Mouse (Mus musculus) MEL (cell line): ENCODE data around the gene Gm11037. TPM values are rescaled to one million over a fixed set of nuclear protein-coding genes. Genes with fewer than 3 reads are reported as not detected.

Experiments
- DNase-seq: peaks from one replicate; pipeline ENCODE4 v3.0.0; 2011; ENCODE audit warnings: low read depth, low spot score
- H3K27ac ChIP-seq: 2 replicates; pipeline ENCODE4 v1.5.1; 2012; ENCODE audit warnings: low read depth, mild to moderate bottlenecking, control low read depth, low read length, moderate library complexity; ENCODE audit not compliant: control insufficient read depth
- H3K27me3 ChIP-seq, 2 experiments: fragments of 150-350 bp in 1 of 2; sonication (generic) in 1 of 2; 2 replicates each; pipeline ENCODE4 v1.6.1; 2012; ENCODE audit warnings: low read length in 2 of 2, mild to moderate bottlenecking in 2 of 2, improper control_type of control experiment in 1 of 2, moderate library complexity in 1 of 2; ENCODE audit not compliant: insufficient read depth in 2 of 2, control insufficient read depth in 1 of 2
- H3K36me3 ChIP-seq, 2 experiments: 2 replicates each; pipeline ENCODE4 v1.6.1; 2012 to 2014; ENCODE audit warnings: low read length in 2 of 2, improper control_type of control experiment in 1 of 2, inconsistent platforms in 1 of 2, mild to moderate bottlenecking in 1 of 2; ENCODE audit not compliant: insufficient read depth in 2 of 2, control insufficient read depth in 1 of 2
- H3K4me1 ChIP-seq, 2 experiments: fragments of 150-350 bp in 1 of 2; sonication (generic) in 1 of 2; 2 replicates each; pipeline ENCODE4 v1.6.1; 2012; ENCODE audit warnings: low read length in 2 of 2, improper control_type of control experiment in 1 of 2, mild to moderate bottlenecking in 1 of 2; ENCODE audit not compliant: insufficient read depth in 2 of 2, control insufficient read depth in 1 of 2
- H3K4me3 ChIP-seq, 2 experiments: fragments of 150-350 bp in 1 of 2; sonication (generic) in 1 of 2; 2 replicates each; pipeline ENCODE4 v1.5.1; 2012; ENCODE audit warnings: low read depth in 2 of 2, low read length in 2 of 2, mild to moderate bottlenecking in 2 of 2, moderate library complexity in 2 of 2, control low read depth in 1 of 2, improper control_type of control experiment in 1 of 2; ENCODE audit not compliant: control insufficient read depth in 1 of 2, insufficient read depth in 1 of 2
- H3K79me2 ChIP-seq: 2 replicates; pipeline ENCODE4 v1.6.1; 2012; ENCODE audit warnings: mild to moderate bottlenecking, low read length, moderate library complexity; ENCODE audit not compliant: control insufficient read depth, poor library complexity, insufficient read depth
- H3K9ac ChIP-seq: 2 replicates; pipeline ENCODE4 v1.6.1; 2012; ENCODE audit warnings: low read depth, mild to moderate bottlenecking, control low read depth, low read length, moderate library complexity; ENCODE audit not compliant: control insufficient read depth, poor library complexity, severe bottlenecking
- H3K9me3 ChIP-seq: fragments of 150-350 bp; sonication (generic); replicated peaks from 2 replicates; pipeline ENCODE4 v1.6.1; 2012; ENCODE audit warnings: mild to moderate bottlenecking, low read length, improper control_type of control experiment, moderate library complexity; ENCODE audit not compliant: insufficient read depth
- BHLHE40 ChIP-seq: IDR thresholded peaks from 2 replicates; pipeline ENCODE4 v1.6.1; 2012; ENCODE audit warnings: low read depth, mild to moderate bottlenecking, inconsistent platforms, low read length, improper control_type of control experiment, borderline replicate concordance
- CHD1 ChIP-seq: IDR thresholded peaks from 2 replicates; pipeline ENCODE4 v1.6.1; 2012; ENCODE audit warnings: low read depth, mild to moderate bottlenecking, inconsistent platforms, low read length, improper control_type of control experiment
- CHD2 ChIP-seq: IDR thresholded peaks from 2 replicates; pipeline ENCODE4 v1.6.1; 2011; ENCODE audit warnings: low read length, improper control_type of control experiment
- CTCF ChIP-seq, 3 experiments: IDR thresholded peaks in 2 of 3; conservative IDR thresholded peaks in 1 of 3; 2 replicates each; pipeline ENCODE4 v1.5.1; 2011 to 2012; ENCODE audit warnings: low read length in 3 of 3, low read depth in 2 of 3, mild to moderate bottlenecking in 2 of 3, improper control_type of control experiment in 1 of 3, inconsistent platforms in 1 of 3, mixed read lengths in 1 of 3, moderate library complexity in 1 of 3; ENCODE audit not compliant: control insufficient read depth in 1 of 3, insufficient read depth in 1 of 3, poor library complexity in 1 of 3, severe bottlenecking in 1 of 3
- E2F4 ChIP-seq: IDR thresholded peaks from 2 replicates; pipeline ENCODE4 v1.6.1; 2011; ENCODE audit warnings: low read depth, low read length, improper control_type of control experiment, borderline replicate concordance
- ELF1 ChIP-seq: IDR thresholded peaks from 2 replicates; pipeline ENCODE4 v1.6.1; 2014; ENCODE audit warnings: low read depth, mild to moderate bottlenecking, inconsistent platforms, low read length, improper control_type of control experiment, moderate library complexity
- EP300 ChIP-seq, 2 experiments: IDR thresholded peaks; 2 replicates each; pipeline ENCODE4 v1.6.1; 2011; ENCODE audit warnings: improper control_type of control experiment in 2 of 2, low read length in 2 of 2, low read depth in 1 of 2, mild to moderate bottlenecking in 1 of 2
- GABPA ChIP-seq: IDR thresholded peaks from 2 replicates; pipeline ENCODE4 v1.6.1; 2012; ENCODE audit warnings: low read depth, mild to moderate bottlenecking, inconsistent platforms, low read length, improper control_type of control experiment, moderate library complexity
- GATA1 ChIP-seq: IDR thresholded peaks from 2 replicates; pipeline ENCODE4 v1.6.1; 2011; ENCODE audit warnings: low read depth, low read length, improper control_type of control experiment
- HCFC1 ChIP-seq: IDR thresholded peaks from 2 replicates; pipeline ENCODE4 v1.6.1; 2012; ENCODE audit warnings: low read depth, mild to moderate bottlenecking, inconsistent platforms, low read length, improper control_type of control experiment, moderate library complexity
- JUND ChIP-seq: IDR thresholded peaks from 2 replicates; pipeline ENCODE4 v1.6.1; 2011; ENCODE audit warnings: low read depth, mild to moderate bottlenecking, improper control_type of control experiment, low read length
- KAT2A ChIP-seq: conservative IDR thresholded peaks from 2 replicates; pipeline ENCODE4 v1.6.1; 2012; ENCODE audit warnings: low read depth, low read length, improper control_type of control experiment, inconsistent platforms
- MAFK ChIP-seq: IDR thresholded peaks from 2 replicates; pipeline ENCODE4 v1.6.1; 2011; ENCODE audit warnings: low read depth, mild to moderate bottlenecking, low read length, improper control_type of control experiment, borderline replicate concordance
- MAX ChIP-seq: IDR thresholded peaks from 2 replicates; pipeline ENCODE4 v1.6.1; 2011; ENCODE audit warnings: low read length, improper control_type of control experiment
- MAZ ChIP-seq: IDR thresholded peaks from 2 replicates; pipeline ENCODE4 v1.6.1; 2012; ENCODE audit warnings: low read depth, mild to moderate bottlenecking, inconsistent platforms, low read length, improper control_type of control experiment
- MEF2A ChIP-seq: IDR thresholded peaks from 2 replicates; pipeline ENCODE4 v1.6.1; 2014; ENCODE audit warnings: low read depth, mild to moderate bottlenecking, inconsistent platforms, low read length, improper control_type of control experiment; ENCODE audit not compliant: poor library complexity, insufficient replicate concordance, severe bottlenecking; ENCODE audit errors: extremely low read depth
- MXI1 ChIP-seq: IDR thresholded peaks from 2 replicates; pipeline ENCODE4 v1.6.1; 2011; ENCODE audit warnings: mild to moderate bottlenecking, low read depth, low read length, improper control_type of control experiment
- MYB ChIP-seq: IDR thresholded peaks from 2 replicates; pipeline ENCODE4 v1.6.1; 2011; ENCODE audit warnings: mild to moderate bottlenecking, low read depth, low read length, improper control_type of control experiment
- MYC ChIP-seq: IDR thresholded peaks from 2 replicates; pipeline ENCODE4 v1.6.1; 2011; ENCODE audit warnings: low read depth, mild to moderate bottlenecking, low read length, improper control_type of control experiment, moderate library complexity
- NELFE ChIP-seq: IDR thresholded peaks from 2 replicates; pipeline ENCODE4 v1.6.1; 2011; ENCODE audit warnings: low read depth, low read length, improper control_type of control experiment
- POLR2A ChIP-seq, 2 experiments: IDR thresholded peaks; 2 replicates each; pipeline ENCODE4 v1.6.1; 2011 to 2012; ENCODE audit warnings: low read length in 2 of 2, mild to moderate bottlenecking in 2 of 2, control low read depth in 1 of 2, improper control_type of control experiment in 1 of 2, low read depth in 1 of 2, moderate library complexity in 1 of 2; ENCODE audit not compliant: control insufficient read depth in 1 of 2, insufficient read depth in 1 of 2, poor library complexity in 1 of 2
- POLR2AphosphoS2 ChIP-seq: IDR thresholded peaks from 2 replicates; pipeline ENCODE4 v1.6.1; 2011; ENCODE audit warnings: low read length, improper control_type of control experiment
- RAD21 ChIP-seq: IDR thresholded peaks from 2 replicates; pipeline ENCODE4 v1.6.1; 2011; ENCODE audit warnings: mild to moderate bottlenecking, low read depth, low read length, improper control_type of control experiment
- RCOR1 ChIP-seq: IDR thresholded peaks from 2 replicates; pipeline ENCODE4 v1.6.1; 2012; ENCODE audit warnings: low read depth, mild to moderate bottlenecking, inconsistent platforms, low read length, improper control_type of control experiment
- SIN3A ChIP-seq: IDR thresholded peaks from 2 replicates; pipeline ENCODE4 v1.6.1; 2012; ENCODE audit warnings: low read length, improper control_type of control experiment, inconsistent platforms
- SMC3 ChIP-seq: IDR thresholded peaks from 2 replicates; pipeline ENCODE4 v1.6.1; 2011; ENCODE audit warnings: low read depth, low read length, improper control_type of control experiment
- TAL1 ChIP-seq: IDR thresholded peaks from 2 replicates; pipeline ENCODE4 v1.6.1; 2012; ENCODE audit warnings: mild to moderate bottlenecking, inconsistent platforms, low read length, moderate library complexity, mixed read lengths
- TBP ChIP-seq: IDR thresholded peaks from 2 replicates; pipeline ENCODE4 v1.8.0; 2011; ENCODE audit warnings: low read depth, low read length, improper control_type of control experiment
- TCF12 ChIP-seq: IDR thresholded peaks from 2 replicates; pipeline ENCODE4 v1.6.1; 2014; ENCODE audit warnings: low read depth, mild to moderate bottlenecking, inconsistent platforms, low read length, improper control_type of control experiment, moderate library complexity
- UBTF ChIP-seq: IDR thresholded peaks from 2 replicates; pipeline ENCODE4 v1.6.1; 2012; ENCODE audit warnings: low read depth, mild to moderate bottlenecking, inconsistent platforms, low read length, improper control_type of control experiment, moderate library complexity, borderline replicate concordance; ENCODE audit not compliant: insufficient read depth
- USF1 ChIP-seq: IDR thresholded peaks from 2 replicates; pipeline ENCODE4 v1.6.1; 2014; ENCODE audit warnings: low read depth, mild to moderate bottlenecking, inconsistent platforms, low read length, improper control_type of control experiment, moderate library complexity
- USF2 ChIP-seq, 2 experiments: IDR thresholded peaks; 2 replicates each; pipeline ENCODE4 v1.6.1; 2011 to 2012; ENCODE audit warnings: improper control_type of control experiment in 2 of 2, low read length in 2 of 2, borderline replicate concordance in 1 of 2, inconsistent platforms in 1 of 2, low read depth in 1 of 2, mild to moderate bottlenecking in 1 of 2; ENCODE audit not compliant: insufficient read depth in 1 of 2
- ZC3H11A ChIP-seq: IDR thresholded peaks from 2 replicates; pipeline ENCODE4 v1.6.1; 2012; ENCODE audit warnings: low read depth, mild to moderate bottlenecking, inconsistent platforms, low read length, improper control_type of control experiment
- ZKSCAN1 ChIP-seq: IDR thresholded peaks from 2 replicates; pipeline ENCODE4 v1.6.1; 2012; ENCODE audit warnings: low read depth, mild to moderate bottlenecking, inconsistent platforms, low read length, improper control_type of control experiment, moderate library complexity
- ZMIZ1 ChIP-seq: IDR thresholded peaks from 2 replicates; pipeline ENCODE4 v1.6.1; 2012; ENCODE audit warnings: low read depth, mild to moderate bottlenecking, inconsistent platforms, low read length, improper control_type of control experiment, moderate library complexity
- ZNF384 ChIP-seq: IDR thresholded peaks from 2 replicates; pipeline ENCODE4 v1.6.1; 2012; ENCODE audit warnings: low read depth, mild to moderate bottlenecking, inconsistent platforms, low read length, improper control_type of control experiment
- polyA plus RNA-seq, 2 experiments: library from polyadenylated mRNA; stranded (reverse) in 1 of 2; unstranded in 1 of 2; fragments of >175 nt in 1 of 2; fragments of >200 nt in 1 of 2; gene quantifications; 2 replicates each; pipeline versions ENCODE4 v1.2.1 to v1.2.4; 2012; ENCODE audit warnings: low replicate concordance in 2 of 2, low read depth in 1 of 2; ENCODE audit not compliant: insufficient read length in 2 of 2, insufficient read depth in 1 of 2, missing spikeins in 1 of 2
- total RNA-seq: library from RNA; depleted of rRNA; stranded (reverse); fragments of 300-350 nt; gene quantifications from 2 replicates; pipeline ENCODE4 v1.2.3, GENCODE M21; 2012

The Gm11037 gene
- total and polyA plus RNA-seq, 3 experiments: not detected

- no peak for TF ChIP-seq ZKSCAN1
These were observed 39.0 kb downstream of the Gm11037 start (continued) for GRCm38 (mm10) chr2:131172322-131172721.

DNA sequence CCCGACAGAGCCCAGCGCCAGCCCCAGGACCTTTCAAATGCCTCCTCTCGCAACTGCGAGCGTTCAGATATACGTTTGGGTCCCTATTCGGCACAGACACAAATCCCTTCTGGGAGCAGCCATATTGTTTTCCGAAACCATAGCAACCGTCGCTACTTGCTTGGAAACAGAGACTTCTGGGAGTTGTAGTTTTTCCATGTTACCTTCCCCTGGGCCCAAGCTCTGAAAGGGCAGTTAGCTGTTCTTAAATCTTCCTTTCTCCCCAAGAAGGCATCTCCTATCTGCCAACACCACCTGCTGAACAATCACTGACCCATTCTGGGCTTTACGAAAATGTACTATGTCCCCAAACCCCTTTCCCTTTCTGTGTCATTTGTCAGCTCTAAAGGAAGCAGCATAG lies 41.4 kb downstream of the Gm11037 start:
- no peak overlapping the region for H3K27ac ChIP-seq
- H3K4me3 ChIP-seq: peak overlapping the region; percentile 10 to 51; a peak in 3 of 4 replicates
- peaks cover 3 to 49% of the 10 kb centered on the region in 2 experiments; a peak in 3 of 4 replicates for H3K4me1 ChIP-seq
- H3K9ac ChIP-seq: no peak overlapping the region
- peak; percentile 88 for DNase-seq
- H3K79me2 ChIP-seq: peaks cover 16% of the 10 kb centered on the region
- no peaks in the 10 kb centered on the region for H3K9me3 ChIP-seq
- no peaks in the 10 kb centered on the region for H3K27me3 ChIP-seq
- H3K36me3 ChIP-seq: peaks cover 0 to 12% of the 10 kb centered on the region in 2 experiments; a peak in 2 of 4 replicates
- TF ChIP-seq GABPA: no peak
- no peak for TF ChIP-seq RAD21
- TF ChIP-seq CHD1: no peak
- no peak for TF ChIP-seq ZKSCAN1
- no peak for TF ChIP-seq SMC3
- TF ChIP-seq USF1: no peak
- TF ChIP-seq EP300 (IDR thresholded peaks at IDR 0.05; ENCODE audit: low read depth in 1 of 2, low read length in 2 of 2): no peak
- no peak for TF ChIP-seq ZC3H11A
- no peak for TF ChIP-seq CHD2
- TF ChIP-seq E2F4: no peak
- no peak for TF ChIP-seq JUND
- peak; percentile 99 for TF ChIP-seq HCFC1
- no peak for TF ChIP-seq TBP
- TF ChIP-seq ZMIZ1: no peak
- no peak for TF ChIP-seq ZNF384
- no peak for TF ChIP-seq UBTF
- TF ChIP-seq MEF2A: no peak
- TF ChIP-seq POLR2AphosphoS2: 0 out of 2 replicates have a peak, but pooled peaks have one; percentile 43
- no peak for TF ChIP-seq MAX
- peak in 1 of 2 experiments; percentile 47; a peak in 1 of 4 replicates for TF ChIP-seq POLR2A (IDR thresholded peaks at IDR 0.05; ENCODE audit: control insufficient read depth in 1 of 2, insufficient read depth in 1 of 2, low read depth in 1 of 2, low read length in 2 of 2, poor library complexity in 1 of 2)
- no peak for TF ChIP-seq USF2 (IDR thresholded peaks at IDR 0.05; ENCODE audit: borderline replicate concordance in 1 of 2, insufficient read depth in 1 of 2, low read depth in 1 of 2, low read length in 2 of 2)
- TF ChIP-seq CTCF (IDR thresholded peaks at IDR 0.05 in 2 of 3, conservative IDR thresholded peaks at IDR 0.05 in 1 of 3; ENCODE audit: control insufficient read depth in 1 of 3, insufficient read depth in 1 of 3, low read depth in 2 of 3, low read length in 3 of 3, poor library complexity in 1 of 3, severe bottlenecking in 1 of 3): no peak
- TF ChIP-seq TCF12: no peak
- no peak for TF ChIP-seq MAFK
- peak; percentile 89 for TF ChIP-seq MXI1
- TF ChIP-seq TAL1: peak; percentile 27; the same call in 1 of the 2 replicates
- TF ChIP-seq SIN3A: peak; percentile 99
- TF ChIP-seq MYC: no peak
- TF ChIP-seq RCOR1: no peak
- peak; percentile 82 for TF ChIP-seq ELF1
- no peak for TF ChIP-seq MAZ
- no peak for TF ChIP-seq MYB
- TF ChIP-seq KAT2A: peak; percentile 93
- TF ChIP-seq GATA1: no peak
- no peak for TF ChIP-seq NELFE
- TF ChIP-seq BHLHE40: peak; percentile 10; the same call in 1 of the 2 replicates
